Mouse (Mus musculus): ENCODE results near the gene Gm20662.

The Gm20662 gene

GRCm38 (mm10) chr9:107975399-107976386, 20.5 kb upstream of the Gm20662 start, which contains the start of gene Uba7:
Gene Uba7 (plus strand): TSS chr9:107975505.
- no peak for DNase-seq (ENCODE audit: low spot score)

GRCm38 (mm10) chr9:107978815-107979214, 17.3 kb upstream of the Gm20662 start:
- no peak for DNase-seq (ENCODE audit: low spot score)

GRCm38 (mm10) chr9:107981684-107982605, 14.2 kb upstream of the Gm20662 start:
- DNase-seq (ENCODE audit: low spot score) = no peak

GRCm38 (mm10) chr9:107982681-107983346, 13.3 kb upstream of the Gm20662 start, which contains the start of gene Gm20661:
Gene Gm20661 (plus strand): TSS chr9:107983058.
- peak; percentile 73 for DNase-seq (ENCODE audit: low spot score)

DNA sequence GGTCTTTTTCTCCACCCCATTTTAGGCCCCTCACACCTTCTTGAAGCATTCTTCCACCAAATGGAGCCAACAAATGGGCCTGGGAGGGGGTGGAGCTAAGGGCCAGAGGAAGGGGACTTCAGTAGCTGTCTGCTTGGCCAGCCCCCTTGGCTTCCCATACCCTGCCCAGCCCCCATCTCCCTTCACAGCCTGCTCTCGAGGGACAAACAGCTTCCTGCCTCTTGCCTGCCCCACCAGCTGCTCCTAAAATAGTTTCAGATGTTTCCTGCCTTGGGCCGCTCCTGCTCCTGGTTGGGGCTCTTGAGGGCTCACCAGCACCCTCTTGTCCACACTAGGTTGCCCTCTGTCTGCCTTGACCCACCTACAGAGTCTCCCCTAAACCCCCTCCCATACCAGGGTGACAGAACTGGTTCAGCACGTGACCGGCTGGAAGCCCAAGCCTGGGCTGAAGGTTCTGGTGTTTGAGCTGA, 12.7 kb upstream of the Gm20662 start:
- DNase-seq (ENCODE audit: low spot score) = peak; percentile 85

- no peak for DNase-seq (ENCODE audit: low spot score)
These were observed 11.9 kb upstream of the Gm20662 start for GRCm38 (mm10) chr9:107984052-107984753.

GRCm38 (mm10) chr9:107984754-107985055, 11.4 kb upstream of the Gm20662 start:
- DNase-seq (ENCODE audit: low spot score) = no peak

DNA sequence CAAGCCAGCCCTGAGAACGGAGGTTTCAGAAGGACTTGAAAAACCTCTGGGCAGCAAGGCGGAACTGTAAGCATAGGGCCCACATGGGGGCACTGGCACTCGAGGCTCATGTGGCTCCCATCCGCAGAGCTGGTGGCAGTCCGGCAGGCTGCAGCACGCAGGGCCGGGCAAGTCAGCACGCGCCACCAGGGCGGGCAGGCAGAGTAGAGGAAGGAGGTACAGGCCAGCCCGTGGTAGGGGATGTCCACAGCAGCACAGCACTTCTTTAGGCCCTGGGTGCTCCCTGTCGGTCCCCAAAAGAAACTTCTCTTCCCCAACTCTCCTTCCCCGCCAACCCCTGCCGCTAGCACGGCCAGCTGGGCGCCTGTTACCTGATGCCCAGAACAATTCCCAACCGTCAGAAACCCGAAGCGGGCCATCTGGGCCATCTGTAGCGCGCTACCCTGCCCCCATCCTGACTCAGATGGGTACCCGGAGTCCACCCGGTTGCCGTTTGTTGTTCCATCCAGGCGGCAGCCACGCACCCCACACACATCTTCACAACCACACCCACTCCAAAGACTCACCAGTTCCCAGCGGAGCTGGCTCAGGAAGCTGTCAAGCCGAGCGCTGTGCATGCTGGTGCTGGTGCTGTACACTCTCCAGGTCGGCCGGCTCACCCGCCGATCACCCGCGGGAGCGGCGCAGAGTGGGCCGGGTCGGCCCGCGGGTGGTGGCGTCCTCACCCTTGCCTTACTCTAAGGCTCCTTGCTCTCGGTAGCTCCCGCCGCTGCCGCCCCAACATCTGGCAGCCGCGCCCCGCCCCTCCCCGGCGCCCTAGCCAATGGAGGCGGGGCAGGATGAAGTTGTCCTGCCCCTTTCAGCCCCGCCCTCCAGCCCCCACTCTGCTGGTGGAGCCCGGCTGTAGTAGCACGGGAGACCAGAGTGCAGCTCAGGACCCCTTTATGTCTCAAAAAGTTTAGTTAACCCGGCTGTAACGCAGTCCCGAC, 10.7 kb upstream of the Gm20662 start, which contains the start of gene Inka1:
Gene Inka1, minus strand, starts transcription at position 749 of the 989 bp plus-strand sequence.
- peak; percentile 95 for DNase-seq (ENCODE audit: low spot score)

DNA sequence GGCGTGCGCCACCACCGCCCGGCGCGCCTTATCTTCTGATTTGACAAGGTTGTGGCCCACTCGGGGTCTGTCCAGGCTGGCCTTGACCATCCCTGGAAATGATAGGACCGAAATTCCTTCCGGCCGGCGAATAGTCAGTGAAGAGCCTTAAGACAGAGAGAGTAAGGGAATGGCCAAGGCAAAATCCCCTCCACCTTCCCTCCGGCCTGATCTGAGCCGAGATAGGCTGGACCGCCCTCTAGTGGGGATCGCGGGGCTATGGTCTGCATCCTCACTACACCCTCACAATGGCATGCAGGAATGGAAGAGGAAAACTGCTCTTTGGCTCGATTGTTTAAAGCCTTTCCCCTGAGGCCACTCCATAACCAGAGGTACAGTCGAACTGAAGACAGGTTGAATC, 9.8 kb upstream of the Gm20662 start:
- peak; percentile 84 for DNase-seq (ENCODE audit: low spot score)

DNA sequence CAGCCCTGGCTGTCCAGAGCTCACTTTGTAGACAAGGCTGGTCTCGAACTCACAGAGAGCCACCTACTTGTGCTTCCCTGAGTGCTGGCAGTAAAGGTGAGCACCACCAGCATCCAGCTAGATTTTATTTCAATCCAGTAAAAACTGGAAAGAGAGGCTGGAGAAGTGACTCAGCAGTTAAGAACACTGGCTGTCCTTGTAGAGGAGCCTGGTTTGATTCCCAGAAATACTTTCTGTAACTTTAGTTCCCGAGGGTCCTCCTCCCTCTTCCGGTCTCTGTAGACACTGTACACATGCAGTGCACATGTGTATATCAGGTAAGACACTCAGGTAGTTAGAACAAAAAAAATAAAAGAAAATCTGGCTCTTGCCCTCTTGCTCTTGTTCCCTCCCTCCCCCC, 8.2 kb upstream of the Gm20662 start:
- no peak for DNase-seq (ENCODE audit: low spot score)

DNA sequence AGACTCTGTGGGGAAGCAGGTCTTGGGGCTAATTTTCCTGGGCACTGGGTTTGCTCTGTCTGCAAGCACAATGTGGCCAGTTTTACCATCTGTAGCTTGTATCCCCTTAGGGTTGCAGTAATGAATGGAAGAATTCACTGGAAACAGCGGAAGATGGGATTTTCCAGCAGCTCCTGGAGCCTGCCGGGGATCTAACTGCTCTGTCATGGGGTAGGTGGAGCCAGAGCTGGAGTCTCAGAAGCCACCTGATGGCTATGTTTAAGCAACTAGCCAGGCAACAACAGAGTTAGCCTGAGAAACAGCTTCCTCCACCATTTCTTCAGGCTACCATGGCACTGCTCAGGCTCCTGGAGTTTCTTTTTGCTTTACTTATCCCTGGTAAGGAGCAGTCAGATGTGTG, 4.0 kb upstream of the Gm20662 start, which contains the start of gene Cdhr4:
Gene Cdhr4, plus strand, starts transcription at position 301 of the 400 bp plus-strand sequence.
- DNase-seq (ENCODE audit: low spot score) = no peak

- DNase-seq (ENCODE audit: low spot score) = no peak
These were observed 3.1 kb upstream of the Gm20662 start for GRCm38 (mm10) chr9:107993013-107993412.

DNA sequence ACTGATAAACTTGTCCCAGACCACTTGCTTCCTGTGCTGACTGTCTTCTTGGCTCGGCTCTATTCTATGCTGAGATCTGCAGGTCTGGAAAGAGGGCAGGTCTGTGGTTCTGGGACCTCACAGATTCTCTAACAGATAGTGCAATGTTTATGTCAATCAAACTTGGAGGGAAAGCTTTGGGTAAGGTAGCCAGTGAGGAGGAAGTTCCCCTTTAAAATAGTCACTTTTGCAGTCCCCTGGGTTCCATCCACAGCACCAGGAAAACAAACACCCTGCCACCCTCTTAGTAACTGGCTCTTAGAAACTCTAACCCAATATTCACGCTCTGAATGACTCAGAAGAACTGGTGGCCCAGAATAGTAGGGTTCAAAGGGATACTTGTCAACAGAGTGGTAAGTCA, 1.7 kb upstream of the Gm20662 start:
- no peak for DNase-seq (ENCODE audit: low spot score)

- no peak for DNase-seq (ENCODE audit: low spot score)
These were observed 636 bp upstream of the Gm20662 start for GRCm38 (mm10) chr9:107995513-107995912.

GRCm38 (mm10) chr9:108001922-108002770, 6.0 kb downstream of the Gm20662 start, which contains the start of gene Ip6k1:
Gene Ip6k1 (plus strand): TSS chr9:108002501.
- peak; percentile 100 for DNase-seq (ENCODE audit: low spot score)

- peak; percentile 76 for DNase-seq (ENCODE audit: low spot score)
These were observed 6.8 kb downstream of the Gm20662 start for GRCm38 (mm10) chr9:108002778-108003530.

DNA sequence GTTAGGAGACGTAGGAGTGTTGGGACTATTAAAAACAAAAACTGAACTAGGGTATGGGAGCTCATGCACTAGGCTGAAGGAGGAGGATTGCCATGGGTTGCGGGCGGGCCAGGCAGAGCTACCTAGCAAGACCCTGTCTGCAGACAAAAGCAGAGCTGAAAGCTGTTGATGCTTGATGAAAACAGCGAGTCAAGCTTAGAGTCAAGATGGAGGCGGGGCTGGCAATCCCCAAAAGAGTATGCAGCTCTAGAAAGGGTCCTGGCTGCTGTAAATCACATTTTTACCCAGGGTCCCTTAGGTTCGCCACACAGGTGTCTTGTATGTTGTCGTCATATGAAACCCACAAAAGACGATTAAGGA, 7.4 kb downstream of the Gm20662 start:
- peak; percentile 45 for DNase-seq (ENCODE audit: low spot score)

DNA sequence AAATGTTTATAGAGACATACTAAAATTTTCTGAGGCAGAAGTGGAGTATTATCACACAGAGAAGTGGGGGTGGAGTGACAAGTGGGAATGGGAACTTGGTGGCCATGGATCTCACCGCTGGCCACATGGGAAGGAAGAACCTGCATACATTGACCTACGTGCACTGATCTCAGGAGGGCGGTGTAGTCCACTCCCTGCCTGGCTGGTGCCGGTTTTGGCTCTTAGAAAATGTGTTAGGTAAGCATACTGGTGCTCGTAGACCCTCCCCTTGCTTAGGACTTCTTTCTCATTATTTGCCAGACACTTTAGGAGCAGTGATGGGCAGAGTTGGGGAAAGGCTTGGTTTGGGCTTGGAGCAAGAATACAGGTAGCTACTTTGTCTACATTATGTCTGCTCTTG, 11.9 kb downstream of the Gm20662 start:
- no peak for DNase-seq (ENCODE audit: low spot score)

All from testis, postnatal 10 days (tissue).